Mouse (Mus musculus) MEL (cell line): ENCODE measurements at regions not wholly inside any gene's neighbourhood (a gene's known extent, or its start where the extent isn't known, plus 50 kb on each side); places are given as distances from the start of the nearest gene placed in this dataset.

Source experiments
- DNase-seq: peaks from one replicate; pipeline ENCODE4 v3.0.0; 2011; ENCODE audit warnings: low read depth, low spot score
- H3K27ac ChIP-seq: 2 replicates; pipeline ENCODE4 v1.5.1; 2012; ENCODE audit warnings: low read depth, mild to moderate bottlenecking, control low read depth, low read length, moderate library complexity; ENCODE audit not compliant: control insufficient read depth
- H3K27me3 ChIP-seq, 2 experiments: fragments of 150-350 bp in 1 of 2; sonication (generic) in 1 of 2; 2 replicates each; pipeline ENCODE4 v1.6.1; 2012; ENCODE audit warnings: low read length in 2 of 2, mild to moderate bottlenecking in 2 of 2, improper control_type of control experiment in 1 of 2, moderate library complexity in 1 of 2; ENCODE audit not compliant: insufficient read depth in 2 of 2, control insufficient read depth in 1 of 2
- H3K36me3 ChIP-seq, 2 experiments: 2 replicates each; pipeline ENCODE4 v1.6.1; 2012 to 2014; ENCODE audit warnings: low read length in 2 of 2, improper control_type of control experiment in 1 of 2, inconsistent platforms in 1 of 2, mild to moderate bottlenecking in 1 of 2; ENCODE audit not compliant: insufficient read depth in 2 of 2, control insufficient read depth in 1 of 2
- H3K4me1 ChIP-seq, 2 experiments: fragments of 150-350 bp in 1 of 2; sonication (generic) in 1 of 2; 2 replicates each; pipeline ENCODE4 v1.6.1; 2012; ENCODE audit warnings: low read length in 2 of 2, improper control_type of control experiment in 1 of 2, mild to moderate bottlenecking in 1 of 2; ENCODE audit not compliant: insufficient read depth in 2 of 2, control insufficient read depth in 1 of 2
- H3K4me3 ChIP-seq, 2 experiments: fragments of 150-350 bp in 1 of 2; sonication (generic) in 1 of 2; 2 replicates each; pipeline ENCODE4 v1.5.1; 2012; ENCODE audit warnings: low read depth in 2 of 2, low read length in 2 of 2, mild to moderate bottlenecking in 2 of 2, moderate library complexity in 2 of 2, control low read depth in 1 of 2, improper control_type of control experiment in 1 of 2; ENCODE audit not compliant: control insufficient read depth in 1 of 2, insufficient read depth in 1 of 2
- H3K79me2 ChIP-seq: 2 replicates; pipeline ENCODE4 v1.6.1; 2012; ENCODE audit warnings: mild to moderate bottlenecking, low read length, moderate library complexity; ENCODE audit not compliant: control insufficient read depth, poor library complexity, insufficient read depth
- H3K9ac ChIP-seq: 2 replicates; pipeline ENCODE4 v1.6.1; 2012; ENCODE audit warnings: low read depth, mild to moderate bottlenecking, control low read depth, low read length, moderate library complexity; ENCODE audit not compliant: control insufficient read depth, poor library complexity, severe bottlenecking
- H3K9me3 ChIP-seq: fragments of 150-350 bp; sonication (generic); replicated peaks from 2 replicates; pipeline ENCODE4 v1.6.1; 2012; ENCODE audit warnings: mild to moderate bottlenecking, low read length, improper control_type of control experiment, moderate library complexity; ENCODE audit not compliant: insufficient read depth
- CHD1 ChIP-seq: IDR thresholded peaks from 2 replicates; pipeline ENCODE4 v1.6.1; 2012; ENCODE audit warnings: low read depth, mild to moderate bottlenecking, inconsistent platforms, low read length, improper control_type of control experiment
- CHD2 ChIP-seq: IDR thresholded peaks from 2 replicates; pipeline ENCODE4 v1.6.1; 2011; ENCODE audit warnings: low read length, improper control_type of control experiment
- CTCF ChIP-seq, 3 experiments: IDR thresholded peaks in 2 of 3; conservative IDR thresholded peaks in 1 of 3; 2 replicates each; pipeline ENCODE4 v1.5.1; 2011 to 2012; ENCODE audit warnings: low read length in 3 of 3, low read depth in 2 of 3, mild to moderate bottlenecking in 2 of 3, improper control_type of control experiment in 1 of 3, inconsistent platforms in 1 of 3, mixed read lengths in 1 of 3, moderate library complexity in 1 of 3; ENCODE audit not compliant: control insufficient read depth in 1 of 3, insufficient read depth in 1 of 3, poor library complexity in 1 of 3, severe bottlenecking in 1 of 3
- E2F4 ChIP-seq: IDR thresholded peaks from 2 replicates; pipeline ENCODE4 v1.6.1; 2011; ENCODE audit warnings: low read depth, low read length, improper control_type of control experiment, borderline replicate concordance
- ETS1 ChIP-seq: IDR thresholded peaks from 2 replicates; pipeline ENCODE4 v1.6.1; 2012; ENCODE audit warnings: low read depth, mild to moderate bottlenecking, inconsistent platforms, low read length, improper control_type of control experiment, moderate library complexity
- GABPA ChIP-seq: IDR thresholded peaks from 2 replicates; pipeline ENCODE4 v1.6.1; 2012; ENCODE audit warnings: low read depth, mild to moderate bottlenecking, inconsistent platforms, low read length, improper control_type of control experiment, moderate library complexity
- JUND ChIP-seq: IDR thresholded peaks from 2 replicates; pipeline ENCODE4 v1.6.1; 2011; ENCODE audit warnings: low read depth, mild to moderate bottlenecking, improper control_type of control experiment, low read length
- KAT2A ChIP-seq: conservative IDR thresholded peaks from 2 replicates; pipeline ENCODE4 v1.6.1; 2012; ENCODE audit warnings: low read depth, low read length, improper control_type of control experiment, inconsistent platforms
- MAFK ChIP-seq: IDR thresholded peaks from 2 replicates; pipeline ENCODE4 v1.6.1; 2011; ENCODE audit warnings: low read depth, mild to moderate bottlenecking, low read length, improper control_type of control experiment, borderline replicate concordance
- MAZ ChIP-seq: IDR thresholded peaks from 2 replicates; pipeline ENCODE4 v1.6.1; 2012; ENCODE audit warnings: low read depth, mild to moderate bottlenecking, inconsistent platforms, low read length, improper control_type of control experiment
- MEF2A ChIP-seq: IDR thresholded peaks from 2 replicates; pipeline ENCODE4 v1.6.1; 2014; ENCODE audit warnings: low read depth, mild to moderate bottlenecking, inconsistent platforms, low read length, improper control_type of control experiment; ENCODE audit not compliant: poor library complexity, insufficient replicate concordance, severe bottlenecking; ENCODE audit errors: extremely low read depth
- MXI1 ChIP-seq: IDR thresholded peaks from 2 replicates; pipeline ENCODE4 v1.6.1; 2011; ENCODE audit warnings: mild to moderate bottlenecking, low read depth, low read length, improper control_type of control experiment
- POLR2AphosphoS2 ChIP-seq: IDR thresholded peaks from 2 replicates; pipeline ENCODE4 v1.6.1; 2011; ENCODE audit warnings: low read length, improper control_type of control experiment
- POLR2AphosphoS5 ChIP-seq: IDR thresholded peaks from 2 replicates; pipeline ENCODE4 v1.6.1; 2012; ENCODE audit warnings: low read depth, borderline replicate concordance, mild to moderate bottlenecking, inconsistent platforms, low read length, moderate library complexity, mixed read lengths
- RAD21 ChIP-seq: IDR thresholded peaks from 2 replicates; pipeline ENCODE4 v1.6.1; 2011; ENCODE audit warnings: mild to moderate bottlenecking, low read depth, low read length, improper control_type of control experiment
- SIN3A ChIP-seq: IDR thresholded peaks from 2 replicates; pipeline ENCODE4 v1.6.1; 2012; ENCODE audit warnings: low read length, improper control_type of control experiment, inconsistent platforms
- SMC3 ChIP-seq: IDR thresholded peaks from 2 replicates; pipeline ENCODE4 v1.6.1; 2011; ENCODE audit warnings: low read depth, low read length, improper control_type of control experiment
- TAL1 ChIP-seq: IDR thresholded peaks from 2 replicates; pipeline ENCODE4 v1.6.1; 2012; ENCODE audit warnings: mild to moderate bottlenecking, inconsistent platforms, low read length, moderate library complexity, mixed read lengths
- TBP ChIP-seq: IDR thresholded peaks from 2 replicates; pipeline ENCODE4 v1.8.0; 2011; ENCODE audit warnings: low read depth, low read length, improper control_type of control experiment
- UBTF ChIP-seq: IDR thresholded peaks from 2 replicates; pipeline ENCODE4 v1.6.1; 2012; ENCODE audit warnings: low read depth, mild to moderate bottlenecking, inconsistent platforms, low read length, improper control_type of control experiment, moderate library complexity, borderline replicate concordance; ENCODE audit not compliant: insufficient read depth
- ZKSCAN1 ChIP-seq: IDR thresholded peaks from 2 replicates; pipeline ENCODE4 v1.6.1; 2012; ENCODE audit warnings: low read depth, mild to moderate bottlenecking, inconsistent platforms, low read length, improper control_type of control experiment, moderate library complexity
- ZMIZ1 ChIP-seq: IDR thresholded peaks from 2 replicates; pipeline ENCODE4 v1.6.1; 2012; ENCODE audit warnings: low read depth, mild to moderate bottlenecking, inconsistent platforms, low read length, improper control_type of control experiment, moderate library complexity

DNA sequence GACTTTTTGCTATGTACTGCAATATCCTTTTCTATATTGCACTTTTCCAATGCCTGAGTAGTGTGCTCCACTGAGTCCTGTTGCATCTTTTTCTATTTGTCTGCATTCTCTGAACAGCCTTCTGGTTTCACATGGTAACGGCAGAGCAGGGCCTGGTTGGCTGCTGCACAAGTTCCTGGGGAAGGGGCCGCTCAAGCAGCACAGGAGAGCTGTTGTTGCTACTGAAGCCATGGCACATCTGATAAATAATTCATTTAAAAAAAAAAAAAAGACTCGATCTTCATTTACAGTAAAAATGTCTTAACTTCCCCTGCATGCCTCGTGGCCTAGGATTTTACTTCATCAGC is 127.2 kb downstream of the Atp6ap1l start:
- no peaks in the 10 kb centered on the region for H3K36me3 ChIP-seq
- no peak overlapping the region for H3K4me3 ChIP-seq
- H3K27ac ChIP-seq = no peak overlapping the region
- no peaks in the 10 kb centered on the region for H3K27me3 ChIP-seq
- no peak for DNase-seq
- H3K79me2 ChIP-seq = no peaks in the 10 kb centered on the region
- H3K9me3 ChIP-seq = no peaks in the 10 kb centered on the region
- TF ChIP-seq GABPA (no peak), MAZ (no peak), ZKSCAN1 (no peak), SIN3A (no peak), MEF2A (no peak)
- TF ChIP-seq, all 39 proteins: peak for 0
- H3K4me1 ChIP-seq = no peaks in the 10 kb centered on the region
- no peak overlapping the region for H3K9ac ChIP-seq

DNA sequence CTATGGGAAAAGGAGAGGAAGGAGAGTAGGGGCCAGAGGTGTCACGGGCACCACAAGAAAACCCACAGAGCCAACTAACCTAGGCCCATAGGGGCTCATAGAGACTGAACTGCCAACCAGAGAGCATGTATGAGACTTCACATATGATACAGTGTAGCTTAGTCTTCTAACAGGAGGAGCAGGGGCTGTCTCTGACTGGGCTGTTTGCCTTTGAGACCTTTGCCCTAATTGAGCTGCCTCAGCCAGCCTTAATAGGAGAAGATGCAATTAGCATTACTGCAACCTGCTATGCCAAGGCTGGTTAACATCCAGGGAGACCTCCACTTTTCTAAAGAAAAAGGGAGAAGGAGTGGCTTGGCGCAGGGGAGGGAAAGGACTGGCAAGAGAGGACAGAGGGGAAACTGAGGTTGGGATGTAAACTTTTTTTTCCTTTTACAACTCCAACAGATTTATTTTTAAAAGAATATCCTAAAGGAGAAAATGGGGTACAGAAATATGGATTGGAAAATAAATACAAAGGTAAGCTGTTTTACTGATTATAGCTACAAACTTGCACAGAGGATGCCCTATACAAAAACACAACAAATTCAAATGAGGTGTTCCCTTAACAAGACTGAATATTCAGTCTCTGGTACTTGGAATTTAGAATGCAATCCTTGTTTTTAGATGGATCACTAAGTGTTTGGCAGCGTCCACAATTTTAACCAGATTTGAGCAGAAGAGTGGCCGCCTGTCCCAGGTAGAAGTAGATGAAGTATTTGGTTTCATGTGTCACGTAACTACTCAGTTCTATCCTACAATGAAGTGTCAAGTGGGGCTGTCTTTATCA is 127.8 kb downstream of the Atp6ap1l start:
- no peaks in the 10 kb centered on the region for H3K36me3 ChIP-seq
- no peaks in the 10 kb centered on the region for H3K9me3 ChIP-seq
- no peaks in the 10 kb centered on the region for H3K27me3 ChIP-seq
- H3K27ac ChIP-seq = no peak overlapping the region
- no peaks in the 10 kb centered on the region for H3K4me1 ChIP-seq
- TF ChIP-seq TAL1 = no peak
- TF ChIP-seq MXI1 = no peak
- no peak for TF ChIP-seq ZKSCAN1
- no peak for TF ChIP-seq POLR2AphosphoS5
- TF ChIP-seq MAZ = no peak
- TF ChIP-seq RAD21 = no peak
- TF ChIP-seq CHD1 = no peak
- no peaks in the 10 kb centered on the region for H3K79me2 ChIP-seq
- H3K4me3 ChIP-seq = no peak overlapping the region
- no peak for DNase-seq
- H3K9ac ChIP-seq = no peak overlapping the region

DNA sequence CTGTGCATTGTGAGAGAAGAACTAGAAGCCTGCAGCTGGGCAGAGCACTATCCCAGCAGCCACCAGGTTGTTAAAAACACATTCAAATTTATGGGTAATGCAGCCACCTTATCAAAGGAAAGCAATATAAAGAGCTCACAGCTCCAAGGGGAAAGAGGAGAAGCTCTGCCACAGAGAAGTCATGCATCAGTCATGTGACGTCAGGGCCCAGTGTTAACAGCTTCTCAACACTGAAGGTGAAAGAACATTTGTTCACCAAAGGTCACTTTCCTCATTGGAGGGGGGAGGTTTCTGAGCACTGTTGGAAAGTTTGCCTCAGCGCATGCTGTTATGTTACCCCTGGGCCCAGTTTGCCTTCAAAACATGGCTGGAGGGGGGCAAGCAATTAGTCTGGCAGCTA is 143.0 kb downstream of the Atp6ap1l start:
- no peak for TF ChIP-seq CHD2
- TF ChIP-seq SMC3 = no peak
- no peak for TF ChIP-seq CTCF (IDR thresholded peaks at IDR 0.05 in 2 of 3, conservative IDR thresholded peaks at IDR 0.05 in 1 of 3; ENCODE audit: control insufficient read depth in 1 of 3, insufficient read depth in 1 of 3, low read depth in 2 of 3, low read length in 3 of 3, poor library complexity in 1 of 3, severe bottlenecking in 1 of 3)
- no peak for TF ChIP-seq KAT2A
- TF ChIP-seq GABPA = no peak
- no peak for TF ChIP-seq MEF2A
- TF ChIP-seq MAFK = no peak
- TF ChIP-seq MAZ = no peak
- TF ChIP-seq SIN3A = no peak
- TF ChIP-seq ZMIZ1 = no peak
- TF ChIP-seq UBTF = no peak
- no peak for TF ChIP-seq TBP
- TF ChIP-seq E2F4 = no peak
- no peak for TF ChIP-seq CHD1
- no peak for TF ChIP-seq JUND
- no peak for TF ChIP-seq POLR2AphosphoS2
- no peak for TF ChIP-seq ETS1
- TF ChIP-seq, all 39 proteins: peak for 0
- H3K4me3 ChIP-seq = no peak overlapping the region
- no peaks in the 10 kb centered on the region for H3K79me2 ChIP-seq
- no peaks in the 10 kb centered on the region for H3K36me3 ChIP-seq
- no peaks in the 10 kb centered on the region for H3K27me3 ChIP-seq
- H3K9me3 ChIP-seq = no peaks in the 10 kb centered on the region
- DNase-seq = no peak
- H3K27ac ChIP-seq = no peak overlapping the region
- no peak overlapping the region for H3K9ac ChIP-seq
- no peaks in the 10 kb centered on the region for H3K4me1 ChIP-seq
